Mouse (Mus musculus) naive thymus-derived CD4-positive, alpha-beta T cell, adult 5 months (primary cell): ENCODE results near the gene Ndfip2. TPM values are rescaled to one million over a fixed set of nuclear protein-coding genes. Genes with fewer than 3 reads are reported as not detected.

ENCODE experiments used
- polyA plus RNA-seq: library from polyadenylated mRNA; unstranded; fragments of 100-300 nt; shearing (Covaris generic); gene quantifications from one replicate; pipeline ENCODE4 v1.2.1, GENCODE M21; 2017

Gene Ndfip2
- polyA plus RNA-seq, result 92.4 TPM

GRCm38 (mm10) chr14:105258379-105259034 is at the start of gene Ndfip2:
Ndfip2 (plus strand) TSS chr14:105258573.

Other genes starting within 250 kb of the Ndfip2 start
- 50.2 TPM for gene Rbm26, start 81.2 kb upstream of the Ndfip2 start, polyA plus RNA-seq